Mouse (Mus musculus) stomach, embryonic 14.5 days (tissue): ENCODE measurements at regions not wholly inside any gene's neighbourhood (a gene's known extent, or its start where the extent isn't known, plus 50 kb on each side); places are given as distances from the start of the nearest gene placed in this dataset.

ENCODE experiments used
- ATAC-seq: fragments of 200-750 bp; cut with Nextera tagmentation; 2 replicates; pipeline ENCODE4 v1.8.0; 2017; ENCODE audit warnings: low read depth, moderate TSS enrichment; ENCODE audit not compliant: insufficient number of reproducible peaks, insufficient read depth, low FRiP score
- H3K27ac ChIP-seq: fragments of 300-500 bp; sonication (generic); 2 replicates; pipeline ENCODE4 v1.5.1; 2014; ENCODE audit warnings: mild to moderate bottlenecking, low read length, moderate library complexity, mixed read lengths
- H3K27me3 ChIP-seq: fragments of 300-500 bp; sonication (generic); 2 replicates; pipeline ENCODE4 v1.6.1; 2014; ENCODE audit warnings: low read length, control low read depth, mixed read lengths; ENCODE audit not compliant: control insufficient read depth, insufficient read depth
- H3K36me3 ChIP-seq: fragments of 300-500 bp; sonication (generic); 2 replicates; pipeline ENCODE4 v1.6.1; 2014; ENCODE audit warnings: mild to moderate bottlenecking, control low read depth, low read length, moderate library complexity, mixed read lengths; ENCODE audit not compliant: control insufficient read depth, insufficient read depth
- H3K4me1 ChIP-seq: fragments of 300-500 bp; sonication (generic); 2 replicates; pipeline ENCODE4 v1.6.1; 2014; ENCODE audit warnings: low read length, control low read depth, mixed read lengths; ENCODE audit not compliant: control insufficient read depth, insufficient read depth
- H3K4me2 ChIP-seq: fragments of 300-500 bp; sonication (generic); replicated peaks from 2 replicates; pipeline ENCODE4 v1.6.1; 2014; ENCODE audit warnings: low read depth, low read length, control low read depth
- H3K4me3 ChIP-seq: fragments of 300-500 bp; sonication (generic); 2 replicates; pipeline ENCODE4 v1.5.1; 2014; ENCODE audit warnings: low read depth, low read length, control low read depth
- H3K9ac ChIP-seq: fragments of 300-500 bp; sonication (generic); replicated peaks from 2 replicates; pipeline ENCODE4 v1.6.1; 2014; ENCODE audit warnings: low read depth, mild to moderate bottlenecking, control low read depth, low read length, moderate library complexity, mixed read lengths
- H3K9me3 ChIP-seq: fragments of 300-500 bp; sonication (generic); 2 replicates; pipeline ENCODE4 v1.6.1; 2016; ENCODE audit warnings: low read depth, low read length, control low read depth; ENCODE audit not compliant: control insufficient read depth
- WGBS: fragments of 180-500 bp; shearing (Covaris S2); extraction: QIAGEN DNeasy Blood & Tissue Kit; methylation state at CpG from one replicate; pipeline ENCODE4 v1.1.7; 2014; 5-methylcytosine and 5-hydroxymethylcytosine counted together

DNA sequence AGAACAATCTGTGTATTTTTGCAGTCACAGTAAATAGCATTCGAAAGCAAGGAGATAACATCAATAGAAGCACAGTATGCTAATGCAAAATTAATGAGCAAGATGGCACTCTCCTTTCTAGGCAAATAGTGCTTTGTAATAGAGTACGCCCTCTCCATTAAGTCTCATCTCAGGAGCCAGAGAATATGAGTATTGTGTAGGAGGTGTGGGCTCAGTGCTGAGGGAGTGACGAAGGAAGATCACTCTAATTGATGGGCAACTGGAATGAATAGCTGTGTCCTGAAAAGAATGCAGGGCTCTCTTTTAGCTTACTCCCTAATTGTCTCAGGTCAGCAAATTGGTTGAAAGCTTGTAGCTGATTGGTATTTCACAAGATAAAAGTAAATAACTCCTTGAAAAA is 590.1 kb upstream of the Nrp1 start:
- 54% methylated on average over 3 of the region's 3 CpGs for WGBS
- H3K4me3 ChIP-seq: no peak overlapping the region
- H3K4me2 ChIP-seq: no peak overlapping the region
- H3K9me3 ChIP-seq: no peaks in the 10 kb centered on the region
- no peak for ATAC-seq
- H3K4me1 ChIP-seq: no peaks in the 10 kb centered on the region
- H3K36me3 ChIP-seq: no peaks in the 10 kb centered on the region
- H3K9ac ChIP-seq: no peak overlapping the region
- H3K27me3 ChIP-seq: no peaks in the 10 kb centered on the region
- no peak overlapping the region for H3K27ac ChIP-seq

DNA sequence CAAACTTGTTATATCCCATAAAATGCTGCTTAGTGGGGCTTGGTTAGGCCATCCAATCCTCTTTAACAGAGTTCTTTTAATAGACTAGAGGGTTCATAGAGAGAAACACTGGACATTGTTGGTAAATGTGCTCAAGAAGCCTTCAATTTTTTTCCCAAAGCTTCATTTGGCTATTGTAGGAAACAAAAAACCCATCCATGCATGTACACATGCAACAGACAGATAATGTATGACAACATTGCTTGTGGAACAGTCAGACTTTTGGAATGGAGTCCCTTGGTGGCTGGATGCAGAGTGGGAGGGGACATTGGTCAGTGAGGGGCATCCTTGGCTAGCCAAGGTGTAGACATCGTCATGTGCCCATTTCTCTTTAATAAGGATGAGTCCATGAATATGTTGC is 588.8 kb upstream of the Nrp1 start:
- Histone ChIP-seq H3K27ac (no peak overlapping the region), H3K36me3 (no peaks in the 10 kb centered on the region), H3K4me3 (no peak overlapping the region), H3K4me1 (no peaks in the 10 kb centered on the region), H3K4me2 (no peak overlapping the region), H3K9me3 (no peaks in the 10 kb centered on the region), H3K9ac (no peak overlapping the region), H3K27me3 (no peaks in the 10 kb centered on the region)
- ATAC-seq: no peak
- 94% methylated on average over 1 of the region's 1 CpGs for WGBS

DNA sequence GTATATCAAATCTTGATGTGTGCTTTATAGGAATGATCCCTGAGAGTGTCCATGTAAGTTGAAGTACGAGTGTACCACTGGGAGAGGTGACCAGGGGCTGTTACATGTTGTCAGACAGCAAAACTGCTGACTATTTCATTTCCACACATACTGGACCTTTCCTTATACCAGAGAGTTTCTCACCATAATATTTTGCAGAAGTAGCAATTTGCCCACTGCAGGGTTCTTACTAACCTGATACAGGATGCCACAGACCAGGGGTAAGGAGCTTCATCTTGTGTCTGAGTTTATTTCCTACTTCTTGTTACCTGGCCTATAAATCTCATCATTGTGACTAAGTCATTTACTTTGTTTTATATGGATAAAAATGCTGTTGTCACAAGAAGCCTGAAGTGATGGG is 586.6 kb upstream of the Nrp1 start:
- ATAC-seq: no peak
- H3K4me1 ChIP-seq: no peaks in the 10 kb centered on the region
- H3K4me2 ChIP-seq: no peak overlapping the region
- H3K9ac ChIP-seq: no peak overlapping the region
- no peaks in the 10 kb centered on the region for H3K9me3 ChIP-seq
- no peak overlapping the region for H3K4me3 ChIP-seq
- H3K27ac ChIP-seq: no peak overlapping the region
- no peaks in the 10 kb centered on the region for H3K27me3 ChIP-seq
- 83% methylated on average over 1 of the region's 1 CpGs for WGBS
- no peaks in the 10 kb centered on the region for H3K36me3 ChIP-seq

DNA sequence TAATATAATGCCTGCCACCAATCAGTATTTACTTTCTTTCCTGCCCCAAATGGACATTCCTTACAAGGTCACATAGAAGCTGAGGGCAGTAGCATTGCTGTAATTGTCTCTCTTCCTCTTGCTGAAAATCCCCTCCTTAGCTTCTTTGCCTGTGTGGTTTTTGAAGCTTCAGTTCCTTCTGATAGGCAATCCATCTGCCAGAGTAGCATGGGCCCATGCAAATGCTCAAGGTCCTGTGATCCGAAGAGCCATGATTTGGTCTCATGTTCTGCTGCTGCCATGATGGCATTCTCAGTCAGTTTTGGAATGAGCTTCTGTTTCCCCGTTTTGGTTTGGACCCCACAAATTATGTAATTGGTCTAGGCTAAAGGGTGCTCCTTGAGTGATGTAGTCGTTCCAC is 586.0 kb upstream of the Nrp1 start:
- Histone ChIP-seq H3K27ac (no peak overlapping the region), H3K9ac (no peak overlapping the region), H3K9me3 (no peaks in the 10 kb centered on the region), H3K4me1 (no peaks in the 10 kb centered on the region), H3K27me3 (no peaks in the 10 kb centered on the region), H3K36me3 (no peaks in the 10 kb centered on the region), H3K4me2 (no peak overlapping the region), H3K4me3 (no peak overlapping the region)
- no peak for ATAC-seq
- 91% methylated on average over 3 of the region's 3 CpGs for WGBS

DNA sequence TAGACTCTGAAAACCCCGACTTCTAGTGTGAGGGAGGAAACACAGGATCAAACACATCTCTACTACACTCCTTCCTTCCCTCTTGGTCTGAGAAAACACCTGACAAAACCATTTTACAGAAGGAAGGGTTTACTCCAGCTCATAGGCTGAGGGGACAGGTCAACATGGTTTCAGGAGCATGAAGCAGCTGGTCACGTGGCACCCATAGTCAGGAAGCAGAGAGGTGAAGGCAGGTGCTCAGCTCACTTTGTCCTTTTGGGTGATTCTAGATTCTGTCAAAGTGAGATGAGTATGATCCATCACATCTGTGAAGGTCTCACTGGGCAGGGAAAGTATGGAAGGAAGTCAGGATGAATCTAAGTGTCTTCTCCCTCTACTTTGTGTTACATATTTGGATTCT is 585.5 kb upstream of the Nrp1 start:
- Histone ChIP-seq H3K9me3 (no peaks in the 10 kb centered on the region), H3K27ac (no peak overlapping the region), H3K9ac (no peak overlapping the region), H3K4me1 (no peaks in the 10 kb centered on the region), H3K4me2 (no peak overlapping the region), H3K36me3 (no peaks in the 10 kb centered on the region), H3K4me3 (no peak overlapping the region), H3K27me3 (no peaks in the 10 kb centered on the region)
- WGBS: 78% methylated on average over 2 of the region's 2 CpGs
- ATAC-seq: no peak

DNA sequence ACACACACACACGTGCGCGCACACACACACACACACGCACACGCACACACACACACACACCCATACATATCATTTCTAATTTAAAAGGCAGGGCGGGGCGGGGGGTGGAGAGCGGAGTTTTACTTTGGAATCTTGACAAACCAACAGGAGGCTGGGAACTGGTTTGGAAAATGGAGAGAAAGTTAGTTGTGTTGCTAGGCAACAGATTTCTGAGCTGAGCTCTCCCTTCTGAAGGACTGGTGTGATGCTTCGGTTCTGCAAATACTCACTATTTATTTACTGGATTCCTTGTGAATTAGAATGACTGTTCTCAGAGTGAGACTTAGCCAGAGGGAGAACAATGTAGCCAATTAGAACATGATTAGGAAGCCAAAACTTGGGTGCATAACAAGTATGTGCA is 583.8 kb upstream of the Nrp1 start:
- Histone ChIP-seq H3K4me1 (no peaks in the 10 kb centered on the region), H3K4me2 (no peak overlapping the region), H3K9ac (no peak overlapping the region), H3K9me3 (no peaks in the 10 kb centered on the region), H3K27me3 (no peaks in the 10 kb centered on the region), H3K27ac (no peak overlapping the region), H3K36me3 (no peaks in the 10 kb centered on the region), H3K4me3 (no peak overlapping the region)
- 74% methylated on average over 9 of the region's 9 CpGs for WGBS
- no peak for ATAC-seq

DNA sequence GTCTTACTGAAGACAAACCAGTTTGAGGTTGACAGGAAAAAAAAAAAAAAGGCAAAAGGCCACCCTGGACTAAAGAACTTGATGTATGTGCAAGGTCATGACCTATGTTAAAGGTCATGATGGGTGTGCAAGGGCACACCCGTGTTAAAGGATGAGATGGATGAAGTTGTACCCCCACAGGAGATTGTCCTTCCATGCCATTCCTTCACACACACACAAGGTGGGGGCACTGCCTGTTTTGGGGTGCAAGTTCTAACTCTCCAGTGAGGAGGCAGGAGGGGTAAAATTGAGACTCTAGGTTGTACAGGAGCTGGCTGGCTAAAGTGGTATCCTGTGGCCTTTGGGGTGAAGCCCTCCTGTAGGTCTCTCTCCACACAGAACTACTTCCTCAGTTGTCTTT is 583.2 kb upstream of the Nrp1 start:
- Histone ChIP-seq H3K9ac (no peak overlapping the region), H3K27me3 (no peaks in the 10 kb centered on the region), H3K27ac (no peak overlapping the region), H3K4me2 (no peak overlapping the region), H3K4me1 (no peaks in the 10 kb centered on the region), H3K4me3 (no peak overlapping the region), H3K36me3 (no peaks in the 10 kb centered on the region), H3K9me3 (no peaks in the 10 kb centered on the region)
- 17% methylated on average over 1 of the region's 1 CpGs for WGBS
- no peak for ATAC-seq

DNA sequence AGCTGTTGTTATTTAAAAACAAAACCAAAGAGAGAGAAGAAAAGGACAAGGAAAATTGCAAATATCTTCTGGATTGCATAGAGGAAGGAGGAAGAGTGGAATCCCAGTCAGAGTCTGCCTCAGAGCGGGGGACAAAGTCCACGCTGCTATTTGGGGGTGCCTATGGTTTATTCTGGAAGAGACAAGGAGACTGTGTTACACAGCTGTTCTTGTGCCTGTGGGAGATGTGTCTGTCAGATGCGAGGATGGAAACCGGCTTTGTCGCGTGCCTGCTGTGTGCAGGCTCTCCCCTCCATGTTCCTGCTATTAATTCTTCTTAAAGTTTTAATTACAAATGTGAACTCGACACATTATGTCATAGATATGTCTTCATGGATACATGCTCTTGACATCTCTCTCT is 582.7 kb upstream of the Nrp1 start:
- Histone ChIP-seq H3K27me3 (no peaks in the 10 kb centered on the region), H3K4me3 (no peak overlapping the region), H3K36me3 (no peaks in the 10 kb centered on the region), H3K4me1 (no peaks in the 10 kb centered on the region), H3K4me2 (no peak overlapping the region), H3K27ac (no peak overlapping the region), H3K9me3 (no peaks in the 10 kb centered on the region), H3K9ac (no peak overlapping the region)
- ATAC-seq: no peak
- 53% methylated on average over 7 of the region's 7 CpGs for WGBS

DNA sequence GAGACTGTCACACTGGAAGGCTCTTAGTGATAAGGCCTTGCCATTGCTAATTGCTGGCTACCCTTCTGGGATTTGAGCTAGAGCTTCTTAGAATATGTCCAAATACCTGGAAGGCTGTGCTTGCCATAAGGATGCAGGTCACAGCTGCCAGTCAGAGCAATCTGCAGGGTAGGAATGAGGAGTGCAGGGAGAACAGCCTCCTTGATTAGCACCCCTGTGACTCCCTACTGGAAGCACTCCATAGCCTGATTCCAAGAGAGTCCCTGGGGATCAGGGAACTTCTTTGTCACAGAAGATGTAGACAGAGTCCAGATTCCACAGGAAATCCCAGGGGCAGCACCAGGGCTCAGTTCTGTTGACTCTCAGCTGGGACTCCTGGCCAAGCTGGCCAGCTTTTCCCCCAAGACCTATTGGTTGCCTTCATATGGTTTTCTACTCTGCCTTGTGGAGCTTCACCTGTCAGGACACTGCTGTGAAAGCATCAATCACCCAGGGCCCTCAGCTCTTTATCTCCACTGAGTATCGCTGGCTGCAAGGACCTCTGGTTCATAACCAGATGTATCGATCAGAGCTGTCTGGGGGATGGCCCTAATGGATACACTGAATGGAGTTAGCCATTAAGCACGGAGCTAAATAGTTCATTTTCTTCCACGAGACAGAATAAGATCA is 579.9 kb upstream of the Nrp1 start:
- Histone ChIP-seq H3K9me3 (no peaks in the 10 kb centered on the region), H3K9ac (no peak overlapping the region), H3K4me1 (no peaks in the 10 kb centered on the region), H3K4me2 (no peak overlapping the region), H3K36me3 (no peaks in the 10 kb centered on the region), H3K27ac (no peak overlapping the region), H3K27me3 (no peaks in the 10 kb centered on the region), H3K4me3 (no peak overlapping the region)
- no peak for ATAC-seq
- 29% methylated on average over 4 of the region's 4 CpGs for WGBS
